Mouse (Mus musculus) layer of hippocampus, adult 11-12 months (tissue): ENCODE measurements at regions not wholly inside any gene's neighbourhood (a gene's known extent, or its start where the extent isn't known, plus 50 kb on each side); places are given as distances from the start of the nearest gene placed in this dataset.
A peak's percentile ranks its signal among the peaks of the same experiment; 100 is the strongest.

Experiments
- DNase-seq: peaks from one replicate; pipeline ENCODE4 v3.0.0; 2022; ENCODE audit warnings: low spot score

DNA sequence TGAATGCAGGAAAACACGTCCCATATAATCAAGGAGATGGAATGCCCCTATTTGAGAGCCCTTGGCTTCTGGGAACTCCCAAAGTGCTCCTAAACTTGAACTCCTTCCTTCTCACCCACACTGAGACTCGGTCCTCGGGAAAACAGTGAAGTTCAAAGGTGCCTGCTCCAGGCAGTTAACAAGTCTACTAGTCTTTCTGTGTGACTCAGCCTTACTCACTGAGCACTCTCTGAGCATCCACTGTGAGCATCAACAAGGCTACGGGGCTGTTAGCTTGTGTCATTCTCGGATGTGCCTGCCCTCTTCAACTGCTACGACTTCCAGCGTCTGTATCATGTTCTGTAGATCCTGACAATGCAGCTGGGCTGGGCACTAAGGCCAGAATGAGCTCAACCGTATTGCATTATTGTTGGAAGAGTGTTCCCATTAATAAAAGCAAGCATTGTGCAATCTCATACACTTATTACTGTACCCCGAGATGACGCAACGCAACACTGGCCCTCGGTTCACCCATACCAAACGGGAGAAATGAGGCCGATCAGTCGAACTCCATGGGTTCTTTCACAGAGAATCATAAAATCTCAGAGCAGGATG lies 96.1 kb upstream of the Egr2 start:
- DNase-seq: no peak

DNA sequence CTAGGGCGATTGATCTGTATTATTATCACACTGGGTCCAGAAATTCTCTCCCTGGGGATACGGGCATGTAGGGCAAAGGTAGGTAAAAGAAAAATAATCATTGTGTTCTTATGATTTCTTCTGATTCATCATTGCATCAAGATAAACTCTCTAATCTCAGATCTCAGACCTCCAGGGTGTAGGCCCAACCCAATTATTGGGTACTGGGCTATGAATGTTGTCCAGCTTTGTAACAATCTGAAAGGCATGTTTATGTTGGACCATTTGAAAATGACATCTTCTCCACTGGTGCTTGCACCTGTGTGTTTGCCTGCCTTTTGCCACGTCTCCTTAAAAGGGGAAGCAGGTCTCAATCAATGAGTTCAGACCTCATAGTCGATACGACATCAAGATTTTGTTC lies 95.4 kb upstream of the Egr2 start:
- DNase-seq: no peak

DNA sequence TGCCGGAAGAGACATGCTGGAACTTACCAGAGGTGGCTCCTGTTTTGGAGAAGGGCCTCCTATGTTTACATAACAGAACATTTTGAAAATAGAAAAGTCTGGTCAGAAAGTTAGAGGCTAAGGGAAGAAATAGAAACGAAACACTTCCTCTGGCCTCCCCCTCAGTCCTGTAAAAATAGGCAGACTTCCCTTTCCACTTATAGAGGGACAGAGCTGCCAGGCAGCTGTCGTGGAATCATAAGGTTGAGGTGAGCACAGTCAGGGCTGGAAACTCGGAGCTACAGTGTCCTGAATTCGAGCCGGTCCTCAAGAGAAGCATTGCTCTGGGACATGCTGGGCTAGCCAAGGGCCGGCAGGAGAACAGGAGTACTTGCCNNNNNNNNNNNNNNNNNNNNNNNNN lies 94.0 kb upstream of the Egr2 start:
- no peak for DNase-seq

DNA sequence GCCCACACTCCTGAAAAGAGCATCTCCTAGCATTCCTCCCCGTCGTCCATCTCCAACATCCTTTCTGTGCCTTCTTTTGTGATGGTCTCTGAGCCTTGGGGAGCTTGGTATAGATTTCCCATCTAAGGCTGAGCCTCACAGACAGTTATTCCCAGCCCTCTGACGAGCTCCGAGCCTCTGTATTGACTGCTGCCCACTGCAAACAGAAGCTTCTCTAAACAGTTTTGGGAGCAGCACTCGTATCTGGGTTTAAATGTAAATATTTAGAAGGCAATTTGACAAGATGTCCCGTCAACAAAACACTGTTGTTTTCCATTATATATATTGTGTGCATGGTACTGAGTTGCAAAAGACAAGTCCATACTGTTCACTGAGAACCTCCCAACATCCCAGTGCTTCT lies 86.4 kb upstream of the Egr2 start:
- DNase-seq: no peak

DNA sequence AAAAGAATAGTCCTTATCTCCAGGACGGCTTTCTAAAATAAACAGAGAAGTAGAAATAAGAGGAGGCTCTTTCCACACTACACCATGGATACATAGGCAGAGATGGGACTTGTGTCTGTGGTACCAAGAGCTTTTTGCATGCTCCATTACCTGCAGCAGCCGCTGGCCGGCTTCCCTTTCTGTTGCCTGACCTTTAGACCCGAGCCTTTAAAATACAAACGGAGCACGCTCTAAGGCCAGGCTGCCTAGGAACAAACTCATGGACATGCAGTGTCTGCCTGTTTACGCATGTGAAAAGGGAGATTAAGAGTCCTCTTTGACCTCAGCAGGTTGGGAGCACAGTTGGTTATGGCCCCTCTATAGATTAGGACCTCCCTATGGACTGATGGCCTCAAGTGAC lies 81.1 kb upstream of the Egr2 start:
- DNase-seq: no peak

DNA sequence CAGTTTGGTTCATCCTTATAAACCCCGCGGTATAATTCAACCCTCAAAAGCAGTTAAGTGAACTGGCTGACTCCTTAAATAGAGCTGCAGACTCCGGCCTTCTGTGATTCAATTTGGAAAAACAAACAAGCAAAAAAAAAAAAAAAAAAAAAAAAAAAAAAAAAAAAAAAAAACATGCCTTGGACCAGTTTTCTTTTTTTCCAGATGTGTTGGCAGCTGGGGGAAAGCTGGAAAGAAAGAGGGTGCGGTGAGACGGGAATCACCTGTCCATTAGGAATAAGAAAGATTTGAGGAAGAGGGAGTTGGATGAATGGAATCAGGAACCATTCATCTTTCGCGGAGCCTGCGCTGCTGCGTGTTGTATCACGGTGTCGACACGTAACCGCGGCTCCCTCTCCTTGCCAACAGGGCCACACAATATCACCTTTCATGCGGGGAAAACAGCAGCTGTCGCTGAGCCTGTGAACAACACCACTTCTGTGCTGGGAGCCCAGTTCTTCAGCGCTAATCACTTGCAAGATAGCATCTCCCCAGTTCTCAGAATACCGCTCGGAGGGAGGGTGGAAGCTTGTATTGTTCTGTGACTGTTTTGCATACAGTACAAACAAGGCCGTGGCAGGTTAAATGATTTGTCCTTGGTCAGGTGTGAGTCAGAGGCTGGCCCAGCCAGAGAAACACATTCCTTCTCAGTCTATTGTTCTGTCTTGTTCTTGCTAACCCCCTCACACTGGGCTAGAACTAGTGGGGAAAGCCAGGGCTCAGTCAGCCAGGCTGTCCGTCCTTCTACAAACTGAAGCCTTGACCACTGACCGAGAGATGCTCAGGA lies 76.6 kb upstream of the Egr2 start:
- no peak for DNase-seq

DNA sequence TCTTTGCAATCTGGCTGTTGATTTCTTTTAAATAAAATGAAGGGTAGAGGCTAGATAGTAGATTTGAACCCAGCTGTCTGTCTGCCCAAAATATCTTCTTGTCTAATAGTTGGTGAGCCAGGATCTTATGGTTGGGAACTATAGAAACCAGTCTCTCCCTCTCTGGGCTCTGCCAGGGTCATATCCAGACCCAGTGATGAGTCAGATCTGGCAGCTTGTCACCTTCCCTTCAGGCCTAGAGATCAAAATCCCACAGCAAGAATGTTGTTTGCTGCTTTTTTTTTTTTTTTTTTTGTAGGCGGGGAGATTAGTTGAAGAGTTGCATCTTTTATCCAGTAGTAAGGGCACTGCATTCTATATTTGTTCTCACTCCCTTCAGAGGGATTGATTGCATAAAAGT lies 74.0 kb upstream of the Egr2 start:
- no peak for DNase-seq

DNA sequence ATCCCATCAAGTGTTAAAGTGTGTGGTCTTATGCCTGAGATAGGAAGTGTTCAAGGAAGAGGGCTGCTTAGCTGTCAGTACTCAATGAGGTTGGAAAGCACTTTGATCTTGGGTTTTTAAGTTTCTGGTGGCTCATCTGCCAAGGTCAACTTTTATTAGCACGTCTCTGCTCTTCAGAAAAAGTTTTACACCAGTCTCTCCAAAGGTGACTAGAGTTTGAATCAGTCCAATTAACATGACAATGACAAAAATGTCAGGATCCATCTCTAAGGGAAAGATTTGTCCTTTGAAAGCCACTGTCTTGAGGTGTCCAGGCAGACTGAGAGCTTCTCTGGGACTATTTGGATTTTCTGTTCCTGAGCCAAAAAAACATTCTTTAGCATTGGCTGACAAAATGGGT lies 73.4 kb upstream of the Egr2 start:
- no peak for DNase-seq

DNA sequence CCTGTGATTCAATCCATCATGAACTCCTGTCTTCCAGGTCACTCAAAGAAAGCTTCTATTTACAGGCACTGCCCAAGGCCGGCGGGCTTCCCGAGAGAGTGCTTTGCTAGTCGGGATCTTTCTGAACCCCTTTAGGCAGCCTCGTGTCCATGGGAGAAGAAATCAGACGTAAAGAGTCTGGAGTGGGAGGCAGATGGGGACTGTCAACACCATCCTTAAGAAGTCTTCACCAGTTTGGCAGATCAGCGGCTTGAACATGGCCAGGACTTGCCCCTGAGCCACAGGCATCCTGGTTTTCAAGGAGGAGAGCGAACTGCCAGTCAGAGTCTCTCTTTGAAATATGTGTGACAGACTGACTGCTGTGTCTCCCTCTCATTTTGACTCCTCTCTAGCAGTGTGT lies 66.6 kb upstream of the Egr2 start:
- DNase-seq: no peak

DNA sequence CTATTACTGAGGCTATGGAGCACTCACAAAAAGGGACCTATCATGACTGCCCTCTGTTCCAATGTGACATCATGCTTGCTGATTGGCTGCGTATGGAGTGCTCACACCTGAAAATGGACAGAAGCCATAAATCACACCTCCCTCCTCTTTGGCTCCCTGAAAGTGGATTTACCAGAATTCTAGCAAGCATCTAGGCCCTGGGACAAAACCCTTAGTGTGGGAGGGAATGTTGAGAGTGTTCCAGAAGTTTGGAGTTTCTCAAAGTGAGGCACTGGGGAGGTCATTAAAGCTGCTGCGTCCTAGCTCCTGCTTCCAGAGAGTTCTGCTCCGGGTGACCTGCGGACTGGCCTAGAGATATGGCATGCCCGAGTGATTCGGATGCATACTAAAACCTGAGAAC lies 62.3 kb upstream of the Egr2 start:
- DNase-seq: no peak

DNA sequence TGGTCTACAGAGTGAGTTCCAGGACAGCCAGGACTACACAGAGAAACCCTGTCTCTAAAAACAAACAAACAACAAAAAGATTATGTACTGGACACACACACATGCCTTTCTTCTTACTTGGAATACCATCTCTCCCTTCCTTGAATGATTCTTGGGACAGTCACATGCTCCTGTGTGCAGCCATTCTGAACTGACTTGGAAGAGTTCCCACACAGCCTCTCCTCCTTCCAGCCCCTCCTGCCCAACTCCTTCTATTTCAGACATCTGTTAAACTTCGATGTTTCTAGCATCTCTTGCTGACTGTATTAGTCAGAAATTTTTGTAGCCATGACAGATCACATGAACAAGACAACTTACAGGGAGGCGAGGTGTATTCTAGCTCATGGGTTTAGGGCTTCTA lies 60.9 kb upstream of the Egr2 start:
- no peak for DNase-seq

DNA sequence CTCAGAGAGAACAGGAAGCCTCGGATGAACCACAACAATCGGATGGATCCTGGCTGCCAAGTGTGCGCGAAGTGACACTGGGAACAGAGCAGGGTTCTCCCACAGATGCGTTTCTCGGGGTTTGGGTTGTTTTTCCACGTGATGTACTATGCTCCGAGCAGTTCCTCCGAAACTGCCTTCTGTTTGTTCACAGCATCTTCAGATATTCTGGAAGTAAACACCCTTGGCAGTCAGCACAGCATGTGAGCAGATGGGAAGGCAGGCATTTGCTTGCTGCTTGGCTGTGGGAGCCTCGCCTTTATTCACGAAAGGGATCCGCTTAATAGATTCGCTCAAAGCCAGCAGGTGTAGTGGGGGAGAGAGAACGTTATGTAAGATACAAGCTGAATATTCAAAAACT lies 53.0 kb upstream of the Egr2 start:
- peak; percentile 64 for DNase-seq

DNA sequence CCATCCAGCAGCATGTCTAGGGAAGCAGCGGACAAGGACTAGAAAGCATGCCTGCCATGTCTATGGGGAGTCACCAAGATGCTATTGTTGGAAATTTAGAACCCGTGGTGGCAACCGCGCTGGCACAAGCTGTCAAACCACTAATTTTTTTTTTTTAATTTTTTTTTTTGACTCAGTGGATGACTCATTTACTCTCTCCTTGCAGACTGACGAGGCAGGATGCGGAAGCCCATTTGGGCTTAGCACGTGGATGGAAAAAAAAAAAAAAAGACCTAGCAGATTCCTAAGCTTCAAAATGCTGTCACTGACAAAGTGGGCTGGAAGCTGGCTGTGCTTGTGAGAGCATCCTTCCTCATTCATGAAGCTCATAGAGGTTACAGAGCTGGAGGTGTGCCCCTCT lies 51.9 kb upstream of the Egr2 start:
- peak; percentile 9 for DNase-seq

DNA sequence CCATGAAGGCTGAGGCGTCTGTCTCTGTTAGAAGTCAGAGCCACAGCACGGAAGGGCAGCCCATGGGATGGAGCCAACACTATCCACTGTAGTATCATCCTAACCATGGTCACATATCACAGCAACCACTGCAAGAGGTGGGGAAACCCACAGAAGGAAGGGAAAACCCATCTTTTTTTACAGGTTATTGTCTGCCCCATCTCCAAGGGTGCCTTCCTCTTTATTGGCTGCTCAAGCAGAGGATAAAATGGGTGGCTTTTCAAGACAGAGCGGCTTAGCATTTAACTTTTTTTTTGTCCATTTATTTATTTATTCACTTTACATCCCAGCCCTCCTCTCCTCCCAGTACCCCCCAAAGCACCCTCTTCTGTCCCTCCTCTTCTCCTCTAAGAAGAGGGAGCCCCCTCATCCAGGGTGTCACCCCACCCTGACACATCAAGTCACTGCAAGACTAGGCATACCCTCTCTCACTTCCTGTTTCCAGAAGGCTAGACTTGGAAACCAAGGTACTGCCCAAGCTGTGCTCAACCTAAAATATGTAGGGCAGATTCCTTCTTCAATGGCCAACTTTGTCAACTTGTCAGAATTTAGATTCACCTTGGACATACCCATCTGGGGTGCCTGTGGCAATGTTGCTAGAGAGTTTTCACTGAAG lies 51.1 kb upstream of the Egr2 start:
- no peak for DNase-seq
